ENCODE assay signal across 11 mouse cellular contexts in genomic region chr13:44042730-44043493, GRCm38 (mm10).
DNase-seq lines count a peak whose midpoint lies in the region; ATAC-seq and TF ChIP-seq lines count a peak whose summit lies in the region.
"Had no signal": no experiment of that assay in that cellular context is flagged by ENCODE, and none has a peak within 500 bp of the region (broad histone marks: within the 10 kb centered on the region; RNA-seq: fewer than 3 reads in every experiment).

No protein-coding gene starts in this region.

- H3K9me3 ChIP-seq in heart, embryonic 14.5 days (ENCODE audit: control insufficient read depth, low read length): no peaks in the 10 kb centered on the region
- no peaks in the 10 kb centered on the region for H3K9me3 ChIP-seq in forebrain, embryonic 13.5 days (replicated peaks)
- H3K9me3 ChIP-seq in midbrain, embryonic 12.5 days: no peaks in the 10 kb centered on the region
- H3K9me3 ChIP-seq in intestine, postnatal 0 days (ENCODE audit: control insufficient read depth): no peaks in the 10 kb centered on the region

- H3K27ac ChIP-seq in heart, embryonic 14.5 days (replicated peaks in 1 of 2; ENCODE audit: control insufficient read depth in 1 of 2, insufficient read depth in 1 of 2, low read depth in 2 of 2, low read length in 2 of 2): peak overlapping the region; percentile 22 to 35; a peak in 1 of 4 replicates
- peak overlapping the region; percentile 68 for H3K27ac ChIP-seq in forebrain, embryonic 13.5 days
- H3K27ac ChIP-seq in midbrain, embryonic 12.5 days (replicated peaks): peak overlapping the region; percentile 47
- no peak overlapping the region for H3K27ac ChIP-seq in intestine, postnatal 0 days (ENCODE audit: low read depth, low read length)
- H3K27ac ChIP-seq: kidney, postnatal 0 days had no signal

- no peak overlapping the region; the same call in 1 of the 2 replicates for H3K4me2 ChIP-seq in heart, embryonic 14.5 days (ENCODE audit: low read length)
- H3K4me2 ChIP-seq in forebrain, embryonic 13.5 days: peak overlapping the region; percentile 26; the same call in 1 of the 2 replicates
- peak overlapping the region; percentile 30 for H3K4me2 ChIP-seq in midbrain, embryonic 12.5 days (replicated peaks)
- H3K4me2 ChIP-seq in intestine, postnatal 0 days (replicated peaks; ENCODE audit: low read depth): no peak overlapping the region; the same call in 1 of the 2 replicates

- 0 out of 2 replicates have a peak overlapping the region, but pooled peaks have one; percentile 11 for H3K9ac ChIP-seq in heart, embryonic 14.5 days (ENCODE audit: low read length)
- H3K9ac ChIP-seq in forebrain, embryonic 13.5 days: no peak overlapping the region
- H3K9ac ChIP-seq in midbrain, embryonic 12.5 days (replicated peaks): no peak overlapping the region
- H3K9ac ChIP-seq in intestine, postnatal 0 days (ENCODE audit: low read depth, low read length): no peak overlapping the region
- H3K9ac ChIP-seq: liver, postnatal 0 days had no signal

- TF ChIP-seq CTCF in intestine, postnatal 0 days (IDR thresholded peaks at IDR 0.05; ENCODE audit: low read depth): no peak

- WGBS in heart, embryonic 14.5 days: 58% methylated on average over 9 of the region's 9 CpGs
- 34% methylated on average over 9 of the region's 9 CpGs for WGBS in forebrain, embryonic 13.5 days
- WGBS in midbrain, embryonic 12.5 days: 43% methylated on average over 9 of the region's 9 CpGs
- 51% methylated on average over 9 of the region's 9 CpGs for WGBS in intestine, postnatal 0 days

- ATAC-seq in heart, embryonic 14.5 days (ENCODE audit: insufficient number of reproducible peaks, insufficient read depth, low FRiP score, low read depth): no peak
- peak; percentile 69 for ATAC-seq in forebrain, embryonic 13.5 days
- peak; percentile 88 for ATAC-seq in midbrain, embryonic 12.5 days (ENCODE audit: low FRiP score, low read depth)
- ATAC-seq in CD4-positive, CD25-positive, alpha-beta regulatory T cell, adult 4 months: no peak
- ATAC-seq in intestine, postnatal 0 days: no peak
- ATAC-seq: liver, postnatal 0 days had no signal

- H3K36me3 ChIP-seq in heart, embryonic 14.5 days (ENCODE audit: control insufficient read depth, insufficient read depth, low read length): no peaks in the 10 kb centered on the region
- no peaks in the 10 kb centered on the region for H3K36me3 ChIP-seq in forebrain, embryonic 13.5 days (ENCODE audit: poor library complexity, severe bottlenecking)
- H3K36me3 ChIP-seq in midbrain, embryonic 12.5 days: no peaks in the 10 kb centered on the region
- H3K36me3 ChIP-seq in intestine, postnatal 0 days (ENCODE audit: control insufficient read depth, insufficient read depth): no peaks in the 10 kb centered on the region

- DNase-seq in heart, adult 8-10 months (ENCODE audit: low spot score): no peak
- DNase-seq in cerebellum, adult 18-20 months: peak; percentile 62 to 66
- DNase-seq in lung, postnatal 10 days: no peak
- DNase-seq: liver, postnatal 0 days had no signal

- H3K4me1 ChIP-seq in heart, embryonic 14.5 days (ENCODE audit: control insufficient read depth in 2 of 2, insufficient read depth in 2 of 2, low read length in 2 of 2): peaks cover 16 to 29% of the 10 kb centered on the region in 2 experiments
- peaks cover 25% of the 10 kb centered on the region for H3K4me1 ChIP-seq in forebrain, embryonic 13.5 days
- H3K4me1 ChIP-seq in midbrain, embryonic 12.5 days: peaks cover 27% of the 10 kb centered on the region
- H3K4me1 ChIP-seq in intestine, postnatal 0 days (replicated peaks; ENCODE audit: control insufficient read depth, insufficient read depth, low read length): no peaks in the 10 kb centered on the region

- no peaks in the 10 kb centered on the region for H3K27me3 ChIP-seq in heart, embryonic 14.5 days (ENCODE audit: control insufficient read depth, insufficient read depth, low read length)
- H3K27me3 ChIP-seq in forebrain, embryonic 13.5 days: no peaks in the 10 kb centered on the region
- peaks cover 53% of the 10 kb centered on the region for H3K27me3 ChIP-seq in midbrain, embryonic 12.5 days
- H3K27me3 ChIP-seq in intestine, postnatal 0 days (replicated peaks; ENCODE audit: control insufficient read depth, insufficient read depth, low read length): no peaks in the 10 kb centered on the region

- no peak overlapping the region for H3K4me3 ChIP-seq in heart, embryonic 14.5 days (ENCODE audit: control insufficient read depth in 1 of 2, insufficient read depth in 1 of 2, low read depth in 1 of 2, low read length in 2 of 2)
- no peak overlapping the region for H3K4me3 ChIP-seq in forebrain, embryonic 13.5 days
- no peak overlapping the region for H3K4me3 ChIP-seq in midbrain, embryonic 12.5 days
- H3K4me3 ChIP-seq in intestine, postnatal 0 days (ENCODE audit: low read depth, low read length): no peak overlapping the region
- H3K4me3 ChIP-seq: erythroblast, embryonic 14.5 days had no signal

Comparison
In these comparisons a context has a peak if more than half of its experiments do, and no peak if none do; other contexts are left out.
1. ATAC-seq: peak in forebrain, embryonic 13.5 days (single experiment) and midbrain, embryonic 12.5 days (single experiment); none in heart, embryonic 14.5 days (single experiment), CD4-positive, CD25-positive, alpha-beta regulatory T cell, adult 4 months (single experiment) and intestine, postnatal 0 days (single experiment).
2. H3K4me2 ChIP-seq: peak in forebrain, embryonic 13.5 days (single experiment) and midbrain, embryonic 12.5 days (single experiment); none in heart, embryonic 14.5 days (single experiment) and intestine, postnatal 0 days (single experiment).
3. DNase-seq: peak in cerebellum, adult 18-20 months (2 of 2); none in heart, adult 8-10 months (single experiment) and lung, postnatal 10 days (single experiment).